Mouse (Mus musculus): ENCODE results near the gene Nuf2.

The Nuf2 gene

DNA sequence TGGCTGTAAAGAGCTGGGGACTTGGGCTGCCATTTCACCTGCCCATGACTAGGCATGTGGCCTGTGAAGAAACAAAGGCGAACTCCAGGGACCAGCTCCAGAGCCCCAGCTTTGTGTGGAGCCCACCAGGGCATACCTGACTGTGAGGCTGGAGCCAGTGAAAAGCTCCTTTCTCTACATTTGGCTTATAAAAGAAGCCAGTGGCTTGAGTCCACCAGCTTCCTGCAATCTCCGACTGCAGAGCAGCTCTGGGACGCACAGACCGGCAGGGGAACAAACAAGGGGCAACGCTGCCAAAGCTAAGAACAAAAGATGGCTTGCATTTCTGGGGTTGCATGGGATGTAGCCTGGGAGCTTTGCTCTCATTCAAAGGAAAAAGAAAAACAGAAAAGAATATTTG is 63.5 kb downstream of the Nuf2 start:
- DNase-seq (ENCODE audit: low read depth): no peak

DNA sequence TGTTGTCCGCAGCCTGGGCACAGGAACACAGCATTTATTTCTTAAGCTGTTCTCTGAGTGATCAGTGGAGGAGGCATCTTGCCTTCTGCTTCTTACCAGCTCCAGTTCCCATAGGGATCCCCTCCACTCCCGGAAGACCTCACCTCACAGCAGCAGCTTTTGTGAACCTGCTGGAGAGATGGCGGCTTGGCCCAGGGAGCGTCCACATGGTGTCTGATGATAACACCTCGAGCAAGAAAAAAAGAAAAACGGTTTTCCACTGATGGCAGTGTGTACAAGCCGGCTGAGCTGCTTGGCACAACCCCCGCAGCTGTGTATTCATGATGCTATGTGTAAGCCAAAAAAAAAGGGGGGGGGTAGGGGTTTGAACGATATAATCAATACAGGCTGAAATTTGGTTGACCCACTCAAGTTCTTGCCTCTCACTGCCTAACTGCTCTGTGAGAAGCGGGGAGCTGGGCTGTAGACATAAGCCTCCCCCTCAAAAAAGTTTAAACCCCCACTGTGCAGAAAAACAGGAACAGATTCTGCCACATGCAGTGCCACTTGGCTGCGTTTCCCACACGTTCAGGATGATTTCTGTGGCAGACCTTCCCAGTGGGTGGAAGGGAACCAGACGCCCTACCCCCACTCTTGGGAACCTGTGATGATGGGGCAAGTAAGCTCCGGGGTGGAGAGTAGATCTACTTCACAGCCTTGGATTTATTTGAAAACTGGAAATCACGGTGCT is 68.7 kb downstream of the Nuf2 start:
- no peak for DNase-seq (ENCODE audit: low read depth)

DNA sequence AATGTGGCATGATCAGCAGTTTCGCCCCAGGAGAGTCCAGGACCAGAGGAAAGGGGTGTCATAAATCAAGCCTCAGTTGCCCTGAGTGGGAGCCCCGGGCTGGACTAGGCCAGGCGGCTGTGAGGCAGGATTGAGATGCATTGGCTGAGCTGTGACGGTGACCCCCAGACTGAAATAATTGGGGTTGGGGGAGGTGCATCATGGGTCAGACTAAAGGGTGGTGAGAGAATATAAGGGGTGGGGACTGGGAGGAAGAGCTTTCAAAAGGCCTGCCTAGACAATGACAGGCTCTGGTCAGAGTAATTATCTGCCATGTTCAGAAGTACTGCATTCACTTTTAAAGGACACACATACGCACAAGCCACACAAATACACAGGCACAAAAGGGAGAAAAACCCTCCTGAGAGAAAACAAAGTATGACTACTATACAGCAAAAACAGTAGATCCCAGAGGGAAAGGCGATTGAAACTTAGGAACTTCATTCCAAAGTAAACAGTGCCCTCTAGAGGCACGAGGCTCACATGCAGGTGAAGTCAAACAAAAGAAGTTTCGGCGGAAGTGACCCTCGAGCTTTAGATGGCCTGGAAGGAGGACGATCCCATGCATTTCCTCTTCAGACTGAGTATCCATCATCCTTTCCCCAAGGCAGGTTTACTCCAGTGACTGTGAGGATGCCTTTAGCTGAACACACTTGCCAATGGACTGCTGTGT is 72.0 kb downstream of the Nuf2 start:
- no peak for DNase-seq (ENCODE audit: low read depth)

Measured in naive thymus-derived CD4-positive, alpha-beta T cell, adult 2 months (primary cell).